8 mouse cellular contexts compared by ENCODE assay signal in genomic region chr7:128671952-128672351, GRCm38 (mm10).
DNase-seq lines count a peak whose midpoint lies in the region; ATAC-seq and TF ChIP-seq lines count a peak whose summit lies in the region.

No protein-coding gene starts in this region.

- H3K9ac ChIP-seq in heart, embryonic 15.5 days = 0 out of 2 replicates have a peak overlapping the region, but pooled peaks have one; percentile 25
- no peak overlapping the region for H3K9ac ChIP-seq in limb, embryonic 13.5 days

- WGBS in heart, embryonic 15.5 days = 24% methylated on average over 8 of the region's 8 CpGs
- WGBS in limb, embryonic 13.5 days = 14% methylated on average over 8 of the region's 8 CpGs

- no peaks in the 10 kb centered on the region for H3K27me3 ChIP-seq in C2C12 (ENCODE audit: control insufficient read depth, insufficient read depth, insufficient read length)
- H3K27me3 ChIP-seq in heart, embryonic 15.5 days = no peaks in the 10 kb centered on the region
- H3K27me3 ChIP-seq in limb, embryonic 13.5 days = no peaks in the 10 kb centered on the region

- peak; percentile 90 for DNase-seq in MN1 (ENCODE audit: low spot score)
- peak; percentile 57 for DNase-seq in embryo, embryonic 10.5 days (ENCODE audit: low spot score)
- peak; percentile 79 for DNase-seq in retina, postnatal 1 day
- DNase-seq in spleen, postnatal 10 days (ENCODE audit: low spot score in 2 of 2) = no peak
- no peak for DNase-seq in spleen, postnatal 4 days (ENCODE audit: low spot score in 2 of 2)

- ATAC-seq in heart, embryonic 15.5 days (replicated peaks; ENCODE audit: insufficient number of reproducible peaks, insufficient read depth, low FRiP score, low read depth) = no peak
- no peak for ATAC-seq in limb, embryonic 13.5 days (ENCODE audit: low FRiP score, low read depth)

- H3K36me3 ChIP-seq in C2C12 (ENCODE audit: control insufficient read depth, insufficient read depth) = peaks cover 5% of the 10 kb centered on the region
- 0 out of 2 replicates have a peak, but pooled peaks cover 6% of the 10 kb centered on the region for H3K36me3 ChIP-seq in heart, embryonic 15.5 days
- peaks cover 33% of the 10 kb centered on the region for H3K36me3 ChIP-seq in limb, embryonic 13.5 days

- no peak overlapping the region for H3K4me3 ChIP-seq in C2C12 (ENCODE audit: insufficient read depth, poor library complexity, severe bottlenecking)
- peak overlapping the region; percentile 26 for H3K4me3 ChIP-seq in heart, embryonic 15.5 days
- H3K4me3 ChIP-seq in limb, embryonic 13.5 days = 0 out of 2 replicates have a peak overlapping the region, but pooled peaks have one; percentile 1

- H3K79me3 ChIP-seq in C2C12 (ENCODE audit: low read depth) = no peaks in the 10 kb centered on the region

- peak overlapping the region; percentile 24 for H3ac ChIP-seq in C2C12 (ENCODE audit: control insufficient read depth, insufficient read length, low read depth)

- no peaks in the 10 kb centered on the region for H3K79me2 ChIP-seq in C2C12 (ENCODE audit: control insufficient read depth, insufficient read depth)

- H3K27ac ChIP-seq in heart, embryonic 15.5 days = 0 out of 2 replicates have a peak overlapping the region, but pooled peaks have one; percentile 35
- no peak overlapping the region for H3K27ac ChIP-seq in limb, embryonic 13.5 days

- H3K9me3 ChIP-seq in heart, embryonic 15.5 days (replicated peaks) = no peaks in the 10 kb centered on the region
- H3K9me3 ChIP-seq in limb, embryonic 13.5 days = no peaks in the 10 kb centered on the region

- H3K4me2 ChIP-seq in heart, embryonic 15.5 days = peak overlapping the region; percentile 54
- peak overlapping the region; percentile 25; the same call in 1 of the 2 replicates for H3K4me2 ChIP-seq in limb, embryonic 13.5 days (replicated peaks)

- TF ChIP-seq CTCF in C2C12 (IDR thresholded peaks at IDR 0.05; ENCODE audit: control insufficient read depth, insufficient read depth, insufficient read length) = no peak

- peaks cover 15% of the 10 kb centered on the region for H3K4me1 ChIP-seq in heart, embryonic 15.5 days (replicated peaks)
- H3K4me1 ChIP-seq in limb, embryonic 13.5 days = peaks cover 10% of the 10 kb centered on the region

TF ChIP-seq in C2C12, 6 proteins besides CTCF, POLR2A, EP300 and RAD21:
- peak; percentile 8 for TF ChIP-seq FOSL1 (IDR thresholded peaks at IDR 0.05; ENCODE audit: insufficient read depth, low read length, poor library complexity, severe bottlenecking)
- TF ChIP-seq MAX (IDR thresholded peaks at IDR 0.05) = no peak
- peak; percentile 73 for TF ChIP-seq CEBPB (IDR thresholded peaks at IDR 0.05; ENCODE audit: low read depth)
- TF ChIP-seq MYOD1 (IDR thresholded peaks at IDR 0.05; ENCODE audit: control insufficient read depth, insufficient read length, low read depth) = peak; percentile 9

Comparison
In these comparisons a context has a peak if more than half of its experiments do, and no peak if none do; other contexts are left out.
1. DNase-seq: peak in MN1 (single experiment), embryo, embryonic 10.5 days (single experiment) and retina, postnatal 1 day (single experiment); none in spleen, postnatal 10 days (0 of 2) and spleen, postnatal 4 days (0 of 2).